In genomic region chr2:155380261-155381059, GRCm38 (mm10) we compare ENCODE assay signal across 8 mouse cellular contexts. TPM values are rescaled to one million over a fixed set of nuclear protein-coding genes. Genes with fewer than 3 reads are reported as not detected.
DNase-seq lines count a peak whose midpoint lies in the region; ATAC-seq and TF ChIP-seq lines count a peak whose summit lies in the region.

Gene Trp53inp2, plus strand, starts transcription at chr2:155381059.

- no peak for TF ChIP-seq CTCF in E14TG2a.4 (conservative IDR thresholded peaks at IDR 0.05; ENCODE audit: low read length)

- no peak for ATAC-seq in forebrain, embryonic 15.5 days (replicated peaks)
- ATAC-seq in hindbrain, embryonic 12.5 days (ENCODE audit: low FRiP score): no peak

- no peaks in the 10 kb centered on the region for H3K36me3 ChIP-seq in E14TG2a.4 (ENCODE audit: insufficient read depth, low read length)
- H3K36me3 ChIP-seq in forebrain, embryonic 15.5 days: peaks cover under 1% of the 10 kb centered on the region; the same call in 1 of the 2 replicates
- peaks cover 4% of the 10 kb centered on the region; the same call in 1 of the 2 replicates for H3K36me3 ChIP-seq in hindbrain, embryonic 12.5 days
- no peaks in the 10 kb centered on the region for H3K36me3 ChIP-seq in myocyte (ENCODE audit: control insufficient read depth, insufficient read depth)

- H3K4me3 ChIP-seq in E14TG2a.4 (replicated peaks; ENCODE audit: low read length) (peak within 1 kb of the TSS; percentile 94), myocyte (peak within 1 kb of the TSS; percentile 57)
- peak within 1 kb of the TSS; percentile 93 for H3K4me3 ChIP-seq in forebrain, embryonic 15.5 days
- peak within 1 kb of the TSS; percentile 76 for H3K4me3 ChIP-seq in hindbrain, embryonic 12.5 days

- DNase-seq in adipocyte (ENCODE audit: low spot score): peak; percentile 72
- no peak for DNase-seq in left cerebral cortex, postnatal 10 days (ENCODE audit: extremely low spot score in 1 of 2, low spot score in 2 of 2)
- no peak for DNase-seq in frontal cortex, postnatal 25 days (ENCODE audit: low spot score in 2 of 2)
- DNase-seq in embryo, embryonic 10 days (ENCODE audit: low spot score): no peak

- 33% methylated on average over 8 of the region's 8 CpGs for WGBS in forebrain, embryonic 15.5 days
- 44% methylated on average over 8 of the region's 8 CpGs for WGBS in hindbrain, embryonic 12.5 days

- no peak for TF ChIP-seq POLR2A in myocyte (IDR thresholded peaks at IDR 0.05; ENCODE audit: insufficient read length, low read depth)

- H3K27ac ChIP-seq in forebrain, embryonic 15.5 days (replicated peaks): peak within 1 kb of the TSS; percentile 100
- H3K27ac ChIP-seq in hindbrain, embryonic 12.5 days: peak within 1 kb of the TSS; percentile 99

- H3K9me3 ChIP-seq in E14TG2a.4 (ENCODE audit: low read length): no peaks in the 10 kb centered on the region
- H3K9me3 ChIP-seq in forebrain, embryonic 15.5 days: no peaks in the 10 kb centered on the region
- H3K9me3 ChIP-seq in hindbrain, embryonic 12.5 days (replicated peaks): no peaks in the 10 kb centered on the region

- peak within 1 kb of the TSS; percentile 100 for H3K9ac ChIP-seq in forebrain, embryonic 15.5 days (replicated peaks)
- H3K9ac ChIP-seq in hindbrain, embryonic 12.5 days: peak within 1 kb of the TSS; percentile 94

- H3K27me3 ChIP-seq in E14TG2a.4 (ENCODE audit: insufficient read depth, low read length): peaks cover 37% of the 10 kb centered on the region
- no peaks in the 10 kb centered on the region for H3K27me3 ChIP-seq in forebrain, embryonic 15.5 days
- peaks cover 12% of the 10 kb centered on the region for H3K27me3 ChIP-seq in hindbrain, embryonic 12.5 days
- peaks cover 3% of the 10 kb centered on the region for H3K27me3 ChIP-seq in myocyte (ENCODE audit: control insufficient read depth, insufficient read depth, insufficient read length)

- H3ac ChIP-seq in myocyte (ENCODE audit: control insufficient read depth, insufficient read length): peak within 1 kb of the TSS; percentile 77

- peak within 1 kb of the TSS; percentile 83 for H3K4me2 ChIP-seq in forebrain, embryonic 15.5 days (replicated peaks)
- peak within 1 kb of the TSS; percentile 81 for H3K4me2 ChIP-seq in hindbrain, embryonic 12.5 days (replicated peaks)
- peak within 1 kb of the TSS; percentile 99 for H3K4me2 ChIP-seq in myocyte (ENCODE audit: low read depth)

- intact Hi-C loops in left cerebral cortex, postnatal 10 days (cut with DNase I): loop anchor here (5.0 kb wide), 1 partner anchor 103 kb away; the partner anchor contains the start of gene Map1lc3a

- peaks cover 12% of the 10 kb centered on the region for H3K79me2 ChIP-seq in myocyte (ENCODE audit: control insufficient read depth, insufficient read depth)

- H3K4me1 ChIP-seq in E14TG2a.4 (replicated peaks; ENCODE audit: low read depth, low read length): peaks cover 25% of the 10 kb centered on the region
- peaks cover 39% of the 10 kb centered on the region for H3K4me1 ChIP-seq in forebrain, embryonic 15.5 days
- peaks cover 30% of the 10 kb centered on the region for H3K4me1 ChIP-seq in hindbrain, embryonic 12.5 days

TF ChIP-seq in myocyte, 11 proteins besides CTCF, POLR2A, EP300 and RAD21:
- TF ChIP-seq MYOG (IDR thresholded peaks at IDR 0.05; ENCODE audit: control insufficient read depth in 1 of 3, insufficient read depth in 1 of 3, insufficient read length in 2 of 3, low read depth in 2 of 3): no peak
- no peak for TF ChIP-seq TCF3 (IDR thresholded peaks at IDR 0.05; ENCODE audit: insufficient read length, low read depth)
- no peak for TF ChIP-seq USF1 (IDR thresholded peaks at IDR 0.05; ENCODE audit: low read depth)
- TF ChIP-seq E2F4 (IDR thresholded peaks at IDR 0.05; ENCODE audit: insufficient read depth): no peak
- TF ChIP-seq SRF (IDR thresholded peaks at IDR 0.05; ENCODE audit: control insufficient read depth, insufficient read length, low read depth): no peak
- TF ChIP-seq MAX (IDR thresholded peaks at IDR 0.05; ENCODE audit: low read depth): no peak
- no peak for TF ChIP-seq REST (IDR thresholded peaks at IDR 0.05; ENCODE audit: insufficient read depth, insufficient read length)
- TF ChIP-seq TCF12 (IDR thresholded peaks at IDR 0.05; ENCODE audit: insufficient read depth, poor library complexity, severe bottlenecking): no peak
- TF ChIP-seq POLR2AphosphoS2 (IDR thresholded peaks at IDR 0.05; ENCODE audit: insufficient read length, low read depth): no peak
- no peak for TF ChIP-seq MYOD1 (IDR thresholded peaks at IDR 0.05; ENCODE audit: control insufficient read depth in 1 of 3, insufficient read length in 2 of 3, low read depth in 2 of 3)
- TF ChIP-seq CEBPB (IDR thresholded peaks at IDR 0.05; ENCODE audit: insufficient read depth, poor library complexity, severe bottlenecking): no peak
TF ChIP-seq in myocyte: peak in this region for 0.

RNA-seq across cellular contexts. Expression of gene Trp53inp2, which starts in this region (rescaled TPM):
- 73.2 and 87.6 TPM in 2 replicates for polyA plus RNA-seq in forebrain, embryonic 15.5 days (2015; fragmentation: Nextera tagmentation; extraction: Ambion mirVana)
- polyA plus RNA-seq in hindbrain, embryonic 12.5 days (2016; fragmentation: Nextera tagmentation; extraction: Ambion mirVana): 120 and 139 TPM in 2 replicates
- total RNA-seq in left cerebral cortex, postnatal 10 days (2021): 100 to 1,000 TPM; 194 to 199 TPM
- polyA plus RNA-seq in myocyte (2012; fragmentation: generic; extraction: Trizol): 100 TPM
